Mouse (Mus musculus): Measurements from ENCODE around the gene Sh3rf1.

GRCm38 (mm10) chr8:61206876-61207275, 16.8 kb upstream of the Sh3rf1 start:
- TF ChIP-seq NANOG (IDR thresholded peaks at IDR 0.05; ENCODE audit: borderline replicate concordance, low read length) (no peak), CTCF (conservative IDR thresholded peaks at IDR 0.05; ENCODE audit: low read length) (no peak), POU5F1 (IDR thresholded peaks at IDR 0.05; ENCODE audit: borderline replicate concordance, low read length) (no peak)

All from E14TG2a.4 (cell line).